Mouse (Mus musculus): ENCODE results near the gene Ccdc78.
"Not testable (repeated sequence)": the region's sequence is repeated elsewhere in the genome, so short reads cannot be mapped to it uniquely, and the experiment has no call there.

Ccdc78 gene

GRCm38 (mm10) chr17:25786280-25786679, at the start of gene Ccdc78:
TSS of gene Ccdc78 (plus strand) at chr17:25786580.
- DNase-seq (ENCODE audit: low spot score) = no peak

DNA sequence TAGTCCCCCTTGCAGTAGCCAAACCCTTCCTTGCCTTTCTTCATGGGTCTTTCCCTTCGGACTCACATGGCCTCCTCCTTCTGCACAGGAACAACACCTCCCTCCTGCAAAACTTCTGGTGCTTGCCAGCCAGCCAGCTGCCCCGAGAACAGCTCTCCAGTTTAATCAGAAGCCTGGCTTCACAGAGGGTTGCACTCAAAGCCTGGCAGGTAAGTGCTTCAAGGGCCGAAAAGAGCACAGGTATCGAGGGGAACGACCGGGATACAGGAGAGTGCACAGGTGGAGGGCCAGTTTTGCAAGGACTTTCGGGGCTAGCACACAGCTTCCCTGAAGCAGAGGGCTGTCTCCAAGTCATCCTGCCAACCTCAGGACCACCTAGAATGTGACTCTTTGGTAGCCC, 47.5 kb upstream of the Ccdc78 start:
- DNase-seq (ENCODE audit: low spot score) = no peak

- not testable (repeated sequence) for DNase-seq (ENCODE audit: low spot score)
These were observed 44.9 kb upstream of the Ccdc78 start for GRCm38 (mm10) chr17:25741471-25741870.

DNA sequence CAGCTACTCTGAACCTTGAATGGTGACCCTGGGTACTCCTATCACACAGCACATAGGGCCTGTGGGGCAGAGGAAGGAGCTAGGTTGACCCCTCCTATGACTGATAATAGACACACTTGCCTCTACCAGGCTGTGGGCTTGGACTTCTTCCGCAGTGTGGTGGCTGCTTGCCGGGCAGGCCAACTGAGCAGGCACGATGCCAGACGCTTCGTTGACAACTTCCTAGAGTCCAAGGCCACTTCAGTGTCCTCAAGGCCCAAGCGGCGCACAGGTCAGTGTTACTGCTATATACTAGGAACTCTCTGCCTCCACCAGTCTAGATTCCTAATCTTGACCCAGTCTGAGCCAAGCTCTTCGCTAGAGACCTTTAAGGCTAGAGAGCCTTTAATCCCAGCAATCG, 42.5 kb upstream of the Ccdc78 start:
- DNase-seq (ENCODE audit: low spot score) = no peak

DNA sequence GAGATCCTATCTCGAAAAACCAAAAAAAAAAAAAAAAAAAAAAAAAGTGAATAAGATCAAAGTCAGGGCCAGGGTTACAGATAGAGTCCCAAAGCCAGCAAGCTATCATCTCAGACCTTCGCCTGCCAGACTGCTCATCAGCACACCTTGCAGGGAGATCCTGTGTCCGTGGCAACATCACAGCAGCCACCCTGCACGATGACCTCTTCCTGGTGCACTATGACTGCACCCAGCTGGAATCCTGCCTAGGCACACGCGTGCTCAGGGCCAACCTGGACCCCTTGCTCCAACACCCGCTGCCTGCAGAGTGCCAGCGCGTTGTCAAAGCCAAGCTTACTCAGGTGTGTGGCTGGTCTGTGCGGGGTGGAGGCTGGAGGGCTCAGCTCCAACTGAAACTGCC, 42.1 kb upstream of the Ccdc78 start:
- no peak for DNase-seq (ENCODE audit: low spot score)

- no peak for DNase-seq (ENCODE audit: low spot score)
These were observed 38.1 kb upstream of the Ccdc78 start for GRCm38 (mm10) chr17:25748238-25748637.

DNA sequence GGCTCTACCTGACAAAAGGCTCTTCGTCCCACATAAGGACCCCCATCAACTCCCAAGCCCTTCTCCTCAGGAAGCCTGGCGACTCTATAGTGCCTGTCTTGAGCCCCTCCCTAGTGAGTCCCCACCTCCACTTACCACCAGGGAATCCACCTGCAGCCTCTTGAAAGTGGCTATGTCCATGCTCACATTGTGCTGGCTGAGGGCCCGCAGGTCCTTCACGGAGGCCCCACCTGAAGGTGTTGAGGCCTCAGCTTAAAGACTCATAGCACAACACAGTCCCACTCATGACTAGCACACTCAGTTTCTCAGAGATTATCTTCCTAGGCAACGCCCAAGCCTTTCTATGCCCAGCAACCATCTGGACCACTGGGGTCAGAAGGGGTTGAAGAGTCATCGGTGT, 37.1 kb upstream of the Ccdc78 start:
- DNase-seq (ENCODE audit: low spot score) = no peak

DNA sequence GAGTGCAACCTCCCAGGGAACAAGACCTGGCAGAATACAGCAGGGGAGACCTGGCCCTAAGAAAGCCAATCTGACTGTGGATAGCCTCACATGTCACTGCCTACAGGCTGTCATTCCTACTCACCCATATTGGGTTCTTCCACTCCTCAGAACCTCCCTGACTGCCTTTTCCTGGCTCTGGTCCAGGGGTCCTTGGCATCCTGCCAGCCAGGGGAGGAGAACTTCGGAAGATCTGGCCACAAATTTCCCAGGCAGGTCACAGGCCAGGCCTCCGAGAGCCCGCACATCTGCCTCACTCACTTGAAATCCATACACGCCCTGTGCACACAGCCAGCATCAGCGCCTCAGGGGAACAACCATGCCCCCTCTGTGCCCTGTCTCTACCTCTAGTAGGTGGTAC, 34.9 kb upstream of the Ccdc78 start:
- no peak for DNase-seq (ENCODE audit: low spot score)

- DNase-seq (ENCODE audit: low spot score) = no peak
These were observed 32.1 kb upstream of the Ccdc78 start, which contains the start of gene Msln for GRCm38 (mm10) chr17:25754241-25754640. TSS of gene Msln (minus strand) at chr17:25754378.

GRCm38 (mm10) chr17:25755086-25755485, 31.3 kb upstream of the Ccdc78 start:
- no peak for DNase-seq (ENCODE audit: low spot score)

DNA sequence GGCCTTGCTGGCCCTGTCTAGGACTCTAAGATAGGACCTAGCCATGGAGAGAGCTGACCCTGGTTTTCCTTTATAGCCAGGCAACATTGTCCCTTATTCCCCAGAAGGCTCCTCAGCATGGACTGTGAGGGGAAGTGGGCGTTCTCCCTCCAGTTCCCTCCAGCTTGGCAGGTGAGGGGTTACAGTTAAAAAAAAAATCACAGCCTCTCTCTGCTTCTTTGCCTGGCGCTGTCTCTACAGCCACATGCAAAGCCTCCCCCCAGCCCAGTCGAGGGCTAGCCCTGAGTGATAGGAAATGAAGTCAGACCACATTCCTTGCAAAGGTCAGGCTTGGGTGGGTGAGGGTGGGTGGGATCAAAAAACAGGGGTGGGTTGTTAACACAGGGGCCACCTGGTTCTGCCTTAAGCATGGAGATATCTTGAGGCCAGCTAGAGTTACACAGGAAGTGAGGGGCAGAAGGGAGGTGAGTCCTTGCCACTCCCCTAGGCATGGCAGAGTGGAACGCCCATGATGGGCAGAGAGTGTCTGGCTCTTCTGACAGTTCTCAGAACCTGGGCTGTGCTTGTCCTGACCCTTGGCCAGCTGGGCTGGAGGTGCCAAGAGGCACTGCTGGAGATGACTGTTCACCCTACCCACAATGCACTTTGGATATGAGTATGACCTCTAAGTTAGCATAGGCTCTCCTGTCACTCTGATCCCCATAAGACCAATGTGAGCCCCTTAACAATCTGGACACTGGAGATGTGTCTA, 30.6 kb upstream of the Ccdc78 start:
- no peak for DNase-seq (ENCODE audit: low spot score)

DNA sequence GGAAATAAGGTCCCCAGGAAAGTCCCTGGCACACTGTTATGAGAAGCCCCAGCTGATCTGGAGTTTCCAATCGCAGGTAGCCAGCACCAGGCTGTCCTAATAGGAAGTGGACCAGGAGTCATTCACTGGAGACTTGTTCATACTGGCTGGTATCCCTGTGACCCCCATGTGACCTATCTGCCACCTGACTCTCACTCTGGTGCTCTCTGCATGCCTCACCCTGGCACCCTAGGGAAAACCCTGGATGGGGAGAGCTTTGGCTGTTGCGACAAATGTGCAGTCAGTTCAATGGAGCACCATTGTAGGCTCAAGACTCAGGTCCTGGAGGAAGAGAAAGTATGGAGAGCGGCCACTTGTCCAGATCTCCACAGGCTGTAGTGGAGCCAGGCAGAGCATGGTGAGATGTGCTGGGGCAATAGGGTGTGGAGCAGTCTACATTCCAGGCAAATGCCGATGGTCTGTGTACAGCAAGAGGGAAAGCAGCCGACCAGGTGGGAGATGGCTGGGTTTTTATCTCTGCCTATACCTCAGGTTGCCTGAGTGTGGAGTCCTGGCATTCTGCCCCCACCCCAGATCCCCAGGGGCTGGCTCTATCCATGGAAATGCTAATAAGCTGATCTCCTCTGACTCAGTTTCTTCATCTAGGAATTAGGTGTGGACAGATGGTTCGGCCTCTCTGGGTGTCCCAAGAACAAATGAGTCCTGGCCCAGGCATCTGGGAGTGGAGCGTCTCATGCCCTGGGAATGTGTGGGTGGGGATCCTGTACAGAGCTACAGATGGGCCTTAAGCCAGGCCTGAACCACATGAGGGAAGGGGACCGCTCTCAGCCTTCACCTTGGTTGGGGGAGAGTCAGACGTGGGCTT, 29.8 kb upstream of the Ccdc78 start:
- no peak for DNase-seq (ENCODE audit: low spot score)

- DNase-seq (ENCODE audit: low spot score) = no peak
These were observed 28.7 kb upstream of the Ccdc78 start for GRCm38 (mm10) chr17:25757691-25758090.

GRCm38 (mm10) chr17:25760148-25760547, 26.2 kb upstream of the Ccdc78 start:
- no peak for DNase-seq (ENCODE audit: low spot score)

DNA sequence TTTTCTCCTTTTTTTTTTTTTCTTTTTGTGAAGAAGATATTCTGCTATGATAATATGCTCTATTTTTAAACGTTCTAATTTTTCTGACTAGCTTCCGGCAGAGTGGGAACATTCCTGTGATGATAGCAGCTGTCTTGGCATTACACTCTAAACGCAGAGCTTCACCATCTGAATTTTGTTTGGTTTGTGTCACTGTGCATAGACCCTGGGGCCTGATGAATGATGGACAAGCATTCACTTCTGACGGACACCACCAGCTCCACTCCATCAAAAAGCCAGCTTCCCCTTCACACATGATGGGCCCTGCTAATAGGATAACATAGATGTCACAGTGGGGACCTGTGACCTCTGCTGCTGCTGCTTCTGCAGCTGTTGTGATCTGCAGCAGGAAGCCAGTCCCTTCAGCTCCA, 24.8 kb upstream of the Ccdc78 start:
- DNase-seq (ENCODE audit: low spot score) = no peak

DNA sequence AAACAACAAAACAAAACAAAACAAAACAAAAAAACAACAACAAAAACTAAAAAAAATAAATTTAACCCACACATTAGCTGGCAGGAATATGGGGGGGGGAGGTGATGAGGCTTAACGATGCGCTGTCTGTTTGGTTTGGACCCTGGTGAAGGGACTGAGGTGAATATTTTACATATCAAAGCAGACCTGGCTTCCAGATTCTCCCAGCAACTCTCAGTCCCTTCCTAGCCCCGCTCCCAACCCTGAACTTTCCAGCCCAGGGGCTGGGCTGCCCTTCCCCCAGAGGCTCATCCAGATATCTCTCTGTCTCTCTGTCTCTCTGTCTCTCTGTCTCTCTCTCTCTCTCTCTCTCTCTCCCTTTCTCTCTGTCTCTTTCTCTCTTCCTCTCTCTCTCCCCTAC, 23.8 kb upstream of the Ccdc78 start:
- no peak for DNase-seq (ENCODE audit: low spot score)

- no peak for DNase-seq (ENCODE audit: low spot score)
These were observed 20.5 kb upstream of the Ccdc78 start for GRCm38 (mm10) chr17:25765886-25766285.

GRCm38 (mm10) chr17:25769331-25769730, 17.0 kb upstream of the Ccdc78 start:
- no peak for DNase-seq (ENCODE audit: low spot score)

- peak; percentile 98 for DNase-seq (ENCODE audit: low spot score)
These were observed 12.7 kb upstream of the Ccdc78 start, which contains the start of gene Narfl for GRCm38 (mm10) chr17:25773549-25774120. TSS of gene Narfl (plus strand) at chr17:25773776.

DNA sequence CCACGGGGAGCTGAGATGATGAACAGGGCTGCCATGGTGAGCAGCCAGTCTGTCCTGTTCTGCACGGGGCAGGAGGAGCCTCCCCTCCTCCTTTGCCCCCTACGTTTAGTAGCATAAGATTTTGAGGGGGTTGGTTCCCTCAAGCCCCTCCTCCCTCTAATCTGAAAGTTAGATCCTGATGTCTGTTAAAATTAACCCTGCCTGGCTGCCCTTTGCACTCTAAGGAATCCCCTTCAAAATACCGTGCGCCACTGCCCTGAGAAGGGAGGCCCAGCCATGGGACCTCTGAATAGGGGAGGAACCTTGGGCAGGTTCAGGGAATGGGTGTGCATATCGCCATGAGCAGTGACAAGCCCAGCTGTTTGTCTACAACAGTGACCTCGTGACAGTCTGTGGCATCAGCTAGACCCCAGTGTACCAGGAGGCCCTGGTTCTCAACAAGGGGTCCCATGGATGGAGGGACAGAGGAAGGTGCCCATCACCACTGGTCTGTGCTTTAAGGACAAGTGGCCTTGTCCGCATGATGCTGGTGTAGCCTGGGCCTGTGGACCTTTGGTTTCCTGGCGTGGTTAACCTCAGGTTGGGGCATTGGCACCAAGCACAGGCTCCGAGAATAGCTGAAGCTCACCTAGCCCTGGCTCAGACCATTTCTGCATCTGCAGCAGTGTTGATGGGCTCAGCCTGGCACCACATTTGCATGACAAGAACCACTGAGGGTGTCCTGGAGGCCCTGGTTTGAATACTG, 10.9 kb upstream of the Ccdc78 start:
- DNase-seq (ENCODE audit: low spot score) = no peak

DNA sequence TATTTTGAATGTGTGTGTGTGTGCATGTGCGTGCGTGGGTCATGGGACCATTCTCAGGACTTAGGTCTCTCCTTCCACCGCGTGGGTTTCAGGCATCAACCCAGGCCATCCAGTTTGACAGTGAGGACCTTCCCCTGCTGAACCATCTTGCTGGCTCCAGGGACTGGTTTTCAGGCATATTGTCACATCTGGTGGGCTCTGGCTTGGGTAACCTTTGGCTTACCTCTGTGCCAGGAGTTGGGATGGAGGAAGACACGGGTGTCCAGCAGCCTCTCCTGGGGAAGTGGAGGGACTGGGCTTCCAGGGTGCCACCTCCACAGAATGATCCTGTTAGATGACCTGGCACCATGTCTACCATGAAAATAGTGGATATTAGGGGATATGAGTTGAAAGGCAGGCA, 8.4 kb upstream of the Ccdc78 start:
- no peak for DNase-seq (ENCODE audit: low spot score)

GRCm38 (mm10) chr17:25781339-25781738, 5.0 kb upstream of the Ccdc78 start:
- DNase-seq (ENCODE audit: low spot score) = no peak
